Mouse (Mus musculus) frontal cortex, postnatal 36 days (tissue): ENCODE measurements around the gene Ctbs.

Experiments
- DNase-seq, 2 experiments: peaks; one replicate each; pipeline ENCODE4 v3.0.0; 2022; ENCODE audit warnings: low spot score in 2 of 2

Gene Ctbs

GRCm38 (mm10) chr3:146449745-146450250 is at the start of gene Ctbs:
Gene Ctbs, plus strand, starts transcription at chr3:146449795.
- no peak for DNase-seq

GRCm38 (mm10) chr3:146403770-146404169 is 45.8 kb upstream of the Ctbs start:
- DNase-seq, result no peak

GRCm38 (mm10) chr3:146404311-146405201 is 45.0 kb upstream of the Ctbs start, which contains the start of gene Ssx2ip:
Gene Ssx2ip, plus strand, starts transcription at chr3:146404642.
- peak; percentile 95 to 98 for DNase-seq

GRCm38 (mm10) chr3:146405213-146406006 is 44.2 kb upstream of the Ctbs start:
- DNase-seq, result no peak

- no peak for DNase-seq
These were observed 43.6 kb upstream of the Ctbs start for GRCm38 (mm10) chr3:146406007-146406341.

GRCm38 (mm10) chr3:146407086-146407721 is 42.4 kb upstream of the Ctbs start:
- DNase-seq, result no peak

- no peak for DNase-seq
These were observed 39.5 kb upstream of the Ctbs start for GRCm38 (mm10) chr3:146410114-146410513.

GRCm38 (mm10) chr3:146412008-146412407 is 37.6 kb upstream of the Ctbs start:
- DNase-seq, result no peak

GRCm38 (mm10) chr3:146412480-146412879 is 37.1 kb upstream of the Ctbs start:
- DNase-seq, result no peak

GRCm38 (mm10) chr3:146413016-146413415 is 36.6 kb upstream of the Ctbs start:
- peak in 1 of 2 experiments; percentile 54 for DNase-seq

GRCm38 (mm10) chr3:146413992-146414391 is 35.6 kb upstream of the Ctbs start:
- no peak for DNase-seq

GRCm38 (mm10) chr3:146414555-146414954 is 35.0 kb upstream of the Ctbs start:
- no peak for DNase-seq

GRCm38 (mm10) chr3:146417873-146418272 is 31.7 kb upstream of the Ctbs start:
- DNase-seq, result no peak

- DNase-seq, result no peak
These were observed 30.7 kb upstream of the Ctbs start for GRCm38 (mm10) chr3:146418901-146419300.

- no peak for DNase-seq
These were observed 30.1 kb upstream of the Ctbs start for GRCm38 (mm10) chr3:146419534-146419933.

GRCm38 (mm10) chr3:146419992-146420537 is 29.5 kb upstream of the Ctbs start:
- no peak for DNase-seq

GRCm38 (mm10) chr3:146421787-146422186 is 27.8 kb upstream of the Ctbs start:
- no peak for DNase-seq

GRCm38 (mm10) chr3:146423710-146424109 is 25.9 kb upstream of the Ctbs start:
- no peak for DNase-seq

GRCm38 (mm10) chr3:146424306-146424900 is 25.2 kb upstream of the Ctbs start:
- DNase-seq, result no peak

- no peak for DNase-seq
These were observed 23.7 kb upstream of the Ctbs start for GRCm38 (mm10) chr3:146425902-146426301.

GRCm38 (mm10) chr3:146426489-146426888 is 23.1 kb upstream of the Ctbs start:
- no peak for DNase-seq
